Mouse (Mus musculus) bone marrow, adult 2 months (tissue): ENCODE measurements around the gene Ppfibp2. TPM values are rescaled to one million over a fixed set of nuclear protein-coding genes. Genes with fewer than 3 reads are reported as not detected.

Source experiments
- H3K27ac ChIP-seq: fragments of 200-500 bp; 2 replicates; pipeline ENCODE4 v1.5.1; 2012; ENCODE audit warnings: low read depth, mild to moderate bottlenecking, control low read depth, inconsistent platforms, low read length; ENCODE audit not compliant: control insufficient read depth, poor library complexity, insufficient read depth
- H3K4me1 ChIP-seq: fragments of 200-500 bp; 2 replicates; pipeline ENCODE4 v1.6.1; 2011; ENCODE audit warnings: low read length; ENCODE audit not compliant: control insufficient read depth, insufficient read depth
- H3K4me3 ChIP-seq: fragments of 200-500 bp; replicated peaks from 2 replicates; pipeline ENCODE3; 2011; ENCODE audit warnings: mild to moderate bottlenecking, low read depth, low read length, control low read depth; ENCODE audit not compliant: control insufficient read depth
- CTCF ChIP-seq: fragments of 200-500 bp; IDR thresholded peaks from 2 replicates; pipeline ENCODE4 v1.5.1; 2011; ENCODE audit warnings: low read length, control low read depth; ENCODE audit not compliant: control insufficient read depth, insufficient read depth
- POLR2A ChIP-seq: fragments of 200-500 bp; IDR thresholded peaks from 2 replicates; pipeline ENCODE4 v1.6.1; 2011; ENCODE audit warnings: low read depth, mild to moderate bottlenecking, control low read depth, low read length, borderline replicate concordance; ENCODE audit not compliant: control insufficient read depth
- WGBS: fragments of 180-500 bp; shearing (Covaris S2); methylation state at CpG from one replicate; pipeline ENCODE4 v1.1.7; 2018; 5-methylcytosine and 5-hydroxymethylcytosine counted together
- polyA plus RNA-seq: library from polyadenylated mRNA; stranded (reverse); fragments of >200 nt; gene quantifications from 2 replicates; pipeline ENCODE4 v1.2.4, GENCODE M21; 2011; ENCODE audit warnings: low replicate concordance; ENCODE audit not compliant: missing spikeins, insufficient read depth, insufficient read length

The Ppfibp2 gene
- polyA plus RNA-seq, 1 experiment, result 3.7 TPM

DNA sequence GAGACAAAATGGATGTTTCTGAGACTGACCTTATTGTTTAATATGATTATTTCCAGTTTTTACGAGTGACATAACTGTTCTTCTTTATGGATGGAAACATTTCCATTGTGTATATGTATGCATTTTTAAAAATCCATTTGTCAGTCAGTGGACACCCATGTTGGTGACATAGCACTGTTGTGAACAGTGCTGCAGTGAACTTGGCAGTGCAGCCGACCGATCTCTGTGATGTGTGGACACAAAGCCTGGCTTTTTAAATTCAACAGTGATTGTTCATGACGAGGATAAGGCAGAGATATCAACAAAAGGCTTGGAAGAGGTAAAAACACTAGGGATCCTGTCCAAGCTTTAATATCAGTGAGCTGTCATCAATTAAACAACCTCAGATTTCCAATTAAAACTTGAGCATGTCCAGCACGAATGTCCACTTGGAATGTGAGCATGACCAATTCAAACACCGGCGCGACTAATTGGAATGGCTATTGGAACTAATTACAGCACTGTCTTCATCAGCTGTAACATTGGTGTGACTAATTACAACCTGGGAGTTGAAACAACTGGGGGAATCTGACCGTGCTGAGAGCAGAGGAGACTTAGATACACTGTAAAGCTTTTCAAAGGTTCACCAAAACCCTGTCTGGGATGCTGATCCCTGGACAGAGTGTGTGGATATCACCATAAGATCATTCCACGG lies 99.4 kb downstream of the Ppfibp2 start:
- Histone ChIP-seq H3K27ac (no peak overlapping the region), H3K4me3 (no peak overlapping the region), H3K4me1 (no peaks in the 10 kb centered on the region)
- 84% methylated on average over 10 of the region's 10 CpGs for WGBS
- TF ChIP-seq POLR2A, result no peak
- no peak for TF ChIP-seq CTCF

DNA sequence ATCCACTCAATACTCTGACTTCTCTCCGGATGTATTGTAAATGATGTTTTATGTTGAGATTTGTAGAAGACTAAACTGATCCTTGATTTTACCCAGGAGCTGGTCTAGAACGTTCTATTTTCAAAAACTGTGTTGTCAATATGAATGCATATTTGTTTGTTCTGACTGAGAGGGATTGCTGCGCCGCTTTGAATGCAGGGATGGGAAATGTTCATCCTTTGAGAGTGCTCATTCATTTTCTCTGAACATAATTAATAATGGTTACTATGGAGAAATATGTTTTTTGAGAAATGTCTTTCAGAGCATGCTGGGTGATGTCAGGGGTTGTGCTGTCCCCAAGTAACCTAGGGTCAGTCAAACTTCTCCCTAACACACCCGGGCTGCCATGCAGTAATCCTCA lies 102.1 kb downstream of the Ppfibp2 start:
- TF ChIP-seq POLR2A (no peak), CTCF (no peak)
- 82% methylated on average over 5 of the region's 5 CpGs for WGBS
- no peak overlapping the region for H3K4me3 ChIP-seq
- no peak overlapping the region for H3K27ac ChIP-seq
- H3K4me1 ChIP-seq, result no peaks in the 10 kb centered on the region

DNA sequence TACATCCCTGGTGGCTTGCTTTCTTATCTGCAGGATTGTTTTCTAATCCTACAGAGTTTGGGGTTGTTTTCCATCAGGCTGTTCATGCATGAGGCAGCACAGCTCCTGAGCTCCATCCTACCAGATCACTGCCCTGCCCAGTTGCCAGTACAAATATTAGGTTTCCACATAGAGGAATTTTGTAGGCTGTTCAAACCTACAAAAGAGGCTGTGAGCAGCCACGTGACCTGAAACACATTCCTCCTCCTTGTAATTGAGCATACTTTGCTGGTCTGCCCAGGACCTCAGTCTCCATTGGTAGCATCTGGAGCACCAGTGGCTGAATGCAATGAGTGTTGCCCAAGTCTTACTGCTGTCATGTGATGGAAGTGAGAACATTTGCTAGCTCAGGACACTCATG lies 104.9 kb downstream of the Ppfibp2 start:
- Histone ChIP-seq H3K27ac (no peak overlapping the region), H3K4me3 (no peak overlapping the region), H3K4me1 (no peaks in the 10 kb centered on the region; the same call in 1 of the 2 replicates)
- 82% methylated on average over 1 of the region's 1 CpGs for WGBS
- TF ChIP-seq POLR2A, result no peak
- no peak for TF ChIP-seq CTCF

DNA sequence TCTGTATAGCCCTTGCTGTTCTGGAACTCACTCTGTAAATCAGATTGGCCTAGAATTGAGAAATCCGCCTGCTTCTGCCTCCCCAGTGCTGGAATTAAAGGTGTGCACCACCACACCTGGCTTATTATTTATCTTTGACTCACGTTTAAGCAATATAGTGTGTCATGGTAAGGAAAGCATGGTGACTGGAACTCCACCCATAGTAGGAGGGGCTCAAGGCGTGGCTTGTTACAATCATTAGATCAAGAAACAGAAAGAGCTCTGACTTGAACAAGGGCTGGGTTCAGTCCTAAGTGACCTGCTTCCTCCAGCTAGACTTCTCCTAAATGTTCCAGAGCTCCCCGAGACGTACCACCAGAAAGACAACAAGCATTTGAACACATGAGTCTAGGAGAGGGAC lies 105.6 kb downstream of the Ppfibp2 start:
- no peak overlapping the region for H3K27ac ChIP-seq
- H3K4me3 ChIP-seq, result no peak overlapping the region
- H3K4me1 ChIP-seq, result no peaks in the 10 kb centered on the region; the same call in 1 of the 2 replicates
- TF ChIP-seq POLR2A, result no peak
- no peak for TF ChIP-seq CTCF
- 77% methylated on average over 5 of the region's 5 CpGs for WGBS

DNA sequence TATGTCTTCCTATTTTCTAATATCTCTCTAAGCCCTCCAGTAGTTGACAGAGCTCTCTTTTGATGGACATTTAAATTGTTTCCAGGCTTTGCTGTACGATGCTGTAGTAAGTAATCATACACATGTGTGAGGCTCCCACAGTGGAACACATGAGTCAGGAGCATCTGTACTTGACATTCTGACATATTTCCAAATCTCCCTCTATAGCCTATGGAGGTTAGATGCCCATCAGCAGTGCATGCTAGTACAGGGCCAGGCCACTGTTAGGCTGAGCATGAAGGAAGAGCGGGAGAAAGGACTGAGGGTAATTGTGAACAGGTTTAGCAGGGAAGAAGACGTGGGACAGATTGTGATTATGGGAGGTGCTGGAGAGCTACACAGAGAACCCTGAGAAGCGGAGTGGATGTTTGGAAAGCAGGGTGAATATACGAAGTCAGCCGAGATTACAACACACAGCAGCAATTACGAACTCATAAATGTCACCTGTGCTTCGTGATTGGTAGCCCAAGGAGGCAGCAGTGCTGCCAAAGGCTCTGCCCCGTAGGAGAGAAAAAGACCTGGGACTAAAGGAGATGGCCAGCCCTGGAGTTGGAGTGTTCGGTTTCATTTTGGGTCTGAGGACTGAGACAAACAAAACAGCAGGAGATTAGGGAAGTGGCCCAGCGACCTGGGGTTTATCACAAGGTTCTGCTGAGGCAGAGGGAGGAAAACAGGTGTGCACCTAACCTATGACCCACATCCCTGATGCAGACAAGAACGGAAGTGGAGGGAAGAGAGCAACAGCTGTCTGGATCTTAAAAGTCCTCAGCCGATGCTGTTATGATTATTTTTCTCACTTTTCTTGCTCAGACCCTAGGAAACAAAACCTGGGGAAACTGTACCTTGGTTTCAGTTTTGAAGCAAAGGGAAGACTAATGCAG lies 107.7 kb downstream of the Ppfibp2 start:
- TF ChIP-seq POLR2A (no peak), CTCF (no peak)
- WGBS, result 52% methylated on average over 13 of the region's 13 CpGs
- no peak overlapping the region for H3K27ac ChIP-seq
- H3K4me1 ChIP-seq, result no peaks in the 10 kb centered on the region; the same call in 1 of the 2 replicates
- H3K4me3 ChIP-seq, result no peak overlapping the region

DNA sequence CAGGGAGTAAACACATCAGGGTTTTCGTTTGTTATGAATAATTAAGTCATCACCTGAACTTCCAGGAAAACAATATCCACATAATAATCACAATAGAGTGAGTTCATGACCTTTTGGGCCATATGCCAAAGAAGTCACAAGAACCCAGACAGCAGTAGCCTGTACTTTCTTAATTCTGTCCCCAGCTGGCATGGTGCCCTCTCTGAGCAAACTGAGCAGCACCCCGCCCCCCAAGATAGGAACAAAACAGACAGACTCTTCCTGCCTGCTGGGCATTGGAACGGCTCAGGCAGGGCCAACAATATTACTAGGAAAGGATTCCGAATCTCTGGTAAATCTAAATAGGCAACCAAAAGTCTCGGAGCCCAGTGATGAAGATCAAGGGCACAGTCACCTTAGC lies 110.9 kb downstream of the Ppfibp2 start:
- Histone ChIP-seq H3K4me1 (peaks cover 1% of the 10 kb centered on the region; the same call in 1 of the 2 replicates), H3K4me3 (no peak overlapping the region), H3K27ac (no peak overlapping the region)
- no peak for TF ChIP-seq CTCF
- no peak for TF ChIP-seq POLR2A
- 67% methylated on average over 5 of the region's 5 CpGs for WGBS

DNA sequence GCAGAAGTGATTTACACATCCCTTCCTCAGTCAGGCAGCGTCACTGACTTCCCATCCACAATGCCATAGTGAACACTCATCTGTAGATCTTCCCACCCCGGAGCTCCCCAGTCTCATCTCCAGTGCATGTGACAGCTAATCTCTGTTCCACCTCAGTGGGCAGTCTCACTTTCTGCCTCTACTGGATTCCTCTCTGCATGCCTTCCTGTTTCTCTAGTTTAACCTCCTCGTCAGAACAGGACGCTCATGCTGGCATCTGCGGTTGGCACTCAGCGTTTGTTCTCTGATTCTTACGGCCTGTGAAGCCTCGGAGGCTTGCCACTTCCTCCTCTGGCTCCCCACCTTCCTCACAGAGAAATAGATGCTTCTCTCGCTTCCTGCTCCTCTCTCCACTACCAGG lies 112.6 kb downstream of the Ppfibp2 start:
- TF ChIP-seq CTCF (no peak), POLR2A (no peak)
- Histone ChIP-seq H3K4me1 (peaks cover 1% of the 10 kb centered on the region; the same call in 1 of the 2 replicates), H3K27ac (peak overlapping the region; percentile 30; the same call in 1 of the 2 replicates), H3K4me3 (no peak overlapping the region)
- WGBS, result 2% methylated on average over 9 of the region's 9 CpGs

DNA sequence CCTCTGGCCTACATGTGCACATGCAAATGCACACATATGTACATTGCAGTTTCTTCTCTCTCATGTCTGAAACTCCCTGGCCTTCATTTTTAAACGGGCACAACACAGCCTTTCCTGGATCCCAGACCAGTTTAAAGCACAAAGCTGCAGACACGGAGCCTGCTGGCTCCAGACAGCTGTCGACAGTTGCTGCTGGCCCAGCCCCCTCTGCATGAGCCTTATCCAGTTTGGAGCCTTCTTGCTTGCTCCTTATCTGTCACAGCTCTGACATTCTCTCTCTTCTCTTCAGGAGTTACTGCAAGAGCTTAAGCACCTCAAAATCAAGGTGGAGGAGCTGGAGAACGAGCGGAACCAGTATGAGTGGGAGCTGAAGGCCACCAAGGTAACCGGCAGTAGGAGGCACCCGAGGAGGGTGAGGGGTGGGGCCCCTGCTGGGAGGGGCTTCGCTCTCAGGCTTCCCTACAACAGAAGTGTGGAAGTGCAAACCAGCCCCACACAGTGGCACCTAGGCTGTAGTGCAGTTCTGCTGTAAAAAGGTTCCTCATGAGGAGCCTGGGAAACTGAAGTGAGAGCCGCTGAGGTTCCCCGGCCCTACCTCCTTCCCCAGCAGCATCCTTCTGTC lies 113.6 kb downstream of the Ppfibp2 start:
- peaks cover 1% of the 10 kb centered on the region; the same call in 1 of the 2 replicates for H3K4me1 ChIP-seq
- 4% methylated on average over 10 of the region's 10 CpGs for WGBS
- TF ChIP-seq POLR2A, result no peak
- peak; percentile 51; the same call in 1 of the 2 replicates for TF ChIP-seq CTCF
- peak overlapping the region; percentile 15; the same call in 1 of the 2 replicates for H3K27ac ChIP-seq
- no peak overlapping the region for H3K4me3 ChIP-seq
